Mouse (Mus musculus) intestine, embryonic 16.5 days (tissue): ENCODE measurements around the gene Kctd11. TPM values are rescaled to one million over a fixed set of nuclear protein-coding genes. Genes with fewer than 3 reads are reported as not detected.

Source experiments
- ATAC-seq: fragments of 200-750 bp; cut with Nextera tagmentation; 2 replicates; pipeline ENCODE4 v1.8.0; 2017; ENCODE audit warnings: moderate TSS enrichment, moderate library complexity
- H3K27ac ChIP-seq: fragments of 300-500 bp; sonication (generic); 2 replicates; pipeline ENCODE4 v1.5.1; 2014; ENCODE audit warnings: mild to moderate bottlenecking, low read length
- H3K27me3 ChIP-seq: fragments of 300-500 bp; sonication (generic); replicated peaks from 2 replicates; pipeline ENCODE4 v1.6.1; 2014; ENCODE audit warnings: low read length, control low read depth, mixed read lengths; ENCODE audit not compliant: control insufficient read depth, insufficient read depth
- H3K36me3 ChIP-seq: fragments of 300-500 bp; sonication (generic); 2 replicates; pipeline ENCODE4 v1.6.1; 2014; ENCODE audit warnings: low read length, control low read depth; ENCODE audit not compliant: control insufficient read depth, insufficient read depth
- H3K4me1 ChIP-seq: fragments of 300-500 bp; sonication (generic); 2 replicates; pipeline ENCODE4 v1.6.1; 2014; ENCODE audit warnings: low read length, control low read depth, mixed read lengths; ENCODE audit not compliant: control insufficient read depth, insufficient read depth
- H3K4me2 ChIP-seq: fragments of 300-500 bp; sonication (generic); 2 replicates; pipeline ENCODE4 v1.6.1; 2014; ENCODE audit warnings: low read depth, low read length, control low read depth
- H3K4me3 ChIP-seq: fragments of 300-500 bp; sonication (generic); 2 replicates; pipeline ENCODE4 v1.5.1; 2014; ENCODE audit warnings: mild to moderate bottlenecking, low read length
- H3K9ac ChIP-seq: fragments of 300-500 bp; sonication (generic); 2 replicates; pipeline ENCODE4 v1.6.1; 2014; ENCODE audit warnings: low read depth, low read length
- H3K9me3 ChIP-seq: fragments of 300-500 bp; sonication (generic); 2 replicates; pipeline ENCODE4 v1.6.1; 2016; ENCODE audit warnings: low read length, control low read depth; ENCODE audit not compliant: control insufficient read depth
- WGBS: fragments of 180-500 bp; shearing (Covaris S2); extraction: QIAGEN DNeasy Blood & Tissue Kit; methylation state at CpG from one replicate; pipeline ENCODE4 v1.1.7; 2014; 5-methylcytosine and 5-hydroxymethylcytosine counted together
- polyA plus RNA-seq: library from polyadenylated mRNA; unstranded; fragments of >200 nt; fragmentation: Nextera tagmentation; extraction: Ambion mirVana; gene quantifications from 2 replicates; pipeline ENCODE4 v1.2.1, GENCODE M21; 2015

Kctd11 gene
- polyA plus RNA-seq, 1 experiment from 2014 or later = 5.5 TPM

DNA sequence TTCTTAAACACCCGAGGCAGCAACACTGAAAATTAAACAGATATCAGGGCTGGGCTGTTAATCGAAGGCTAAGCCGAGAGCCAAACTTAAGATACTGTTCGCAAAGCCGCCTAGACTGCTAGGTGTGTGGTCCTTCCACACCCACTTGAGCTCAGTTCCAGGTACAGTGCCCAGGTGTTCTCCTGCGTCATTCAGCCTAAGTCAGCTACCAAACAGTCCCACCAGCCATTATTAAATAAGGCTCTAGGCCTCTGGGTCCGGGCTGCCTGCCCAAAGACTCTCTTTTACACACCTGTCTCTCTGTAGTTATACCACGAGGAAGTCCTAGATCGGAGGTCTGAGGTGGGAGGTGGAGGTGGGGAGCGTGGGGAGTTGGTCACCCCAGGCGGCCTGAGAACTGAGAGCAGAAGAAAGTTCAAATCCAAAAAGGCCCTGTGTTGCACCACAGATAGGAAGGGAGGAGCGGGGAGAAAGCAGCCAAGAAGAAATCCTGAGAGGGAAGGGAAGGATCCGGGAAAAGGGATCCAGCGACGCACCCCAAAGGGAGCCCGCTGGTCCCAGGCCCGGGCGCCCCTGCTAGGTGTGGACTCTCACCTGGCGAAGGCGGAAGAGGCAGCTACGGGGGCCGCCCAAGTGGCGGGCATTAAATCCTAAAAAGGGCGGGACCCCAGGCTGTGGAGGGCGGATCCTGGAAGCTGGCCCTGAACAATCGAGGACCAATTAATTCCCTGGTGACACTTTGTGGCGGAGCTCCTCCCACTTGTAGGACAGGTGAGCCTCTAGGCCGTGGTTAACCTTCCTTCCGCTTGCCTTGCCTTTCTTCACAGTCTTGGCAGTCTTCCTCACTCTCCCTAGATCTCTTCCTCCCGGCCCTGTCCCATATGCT lies 22.9 kb downstream of the Kctd11 start, which contains the start of gene Tnk1:
Tnk1 (minus strand) TSS at position 618 of the 886 bp plus-strand sequence.
- peak within 1 kb of the TSS; percentile 82 for H3K27ac ChIP-seq
- H3K4me1 ChIP-seq = peaks cover 5% of the 10 kb centered on the region; the same call in 1 of the 2 replicates
- H3K9me3 ChIP-seq = no peaks in the 10 kb centered on the region
- ATAC-seq = peak; percentile 95
- peak within 1 kb of the TSS; percentile 74 for H3K9ac ChIP-seq
- no peaks in the 10 kb centered on the region for H3K27me3 ChIP-seq
- no peaks in the 10 kb centered on the region for H3K36me3 ChIP-seq
- peak within 1 kb of the TSS; percentile 28 for H3K4me2 ChIP-seq
- 18% methylated on average over 30 of the region's 30 CpGs for WGBS
- H3K4me3 ChIP-seq = peak within 1 kb of the TSS; percentile 51

DNA sequence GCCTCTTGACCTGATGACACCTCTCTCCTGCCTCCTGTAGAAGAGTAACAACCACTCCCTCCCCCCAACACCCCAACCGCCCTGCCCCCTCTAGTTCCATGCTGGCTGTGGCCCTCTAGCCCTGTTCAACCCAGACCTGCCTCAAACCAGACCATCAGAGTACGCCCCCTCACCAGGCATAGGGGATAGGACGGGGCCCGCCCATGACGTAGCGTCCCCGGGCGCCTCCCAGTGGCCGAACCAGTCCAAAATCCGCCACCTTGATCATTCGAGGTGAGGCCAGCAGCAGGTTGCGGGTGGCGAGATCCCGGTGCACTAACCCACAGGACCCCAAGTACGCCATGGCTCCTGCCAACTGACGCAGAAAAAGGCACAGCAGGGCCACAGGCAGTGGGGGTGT lies 25.9 kb downstream of the Kctd11 start:
- peaks cover 11% of the 10 kb centered on the region; the same call in 1 of the 2 replicates for H3K36me3 ChIP-seq
- peaks cover 5% of the 10 kb centered on the region; the same call in 1 of the 2 replicates for H3K4me1 ChIP-seq
- no peak for ATAC-seq
- H3K4me3 ChIP-seq = no peak overlapping the region
- H3K4me2 ChIP-seq = no peak overlapping the region
- WGBS = 38% methylated on average over 16 of the region's 16 CpGs
- H3K27me3 ChIP-seq = no peaks in the 10 kb centered on the region
- H3K9me3 ChIP-seq = no peaks in the 10 kb centered on the region
- H3K9ac ChIP-seq = no peak overlapping the region
- no peak overlapping the region for H3K27ac ChIP-seq

GRCm38 (mm10) chr11:69854680-69855079 lies 26.5 kb downstream of the Kctd11 start:
- no peaks in the 10 kb centered on the region for H3K9me3 ChIP-seq
- no peak overlapping the region for H3K4me2 ChIP-seq
- peaks cover 5% of the 10 kb centered on the region; the same call in 1 of the 2 replicates for H3K4me1 ChIP-seq
- no peak overlapping the region for H3K4me3 ChIP-seq
- no peaks in the 10 kb centered on the region for H3K27me3 ChIP-seq
- H3K27ac ChIP-seq = no peak overlapping the region
- 82% methylated on average over 10 of the region's 10 CpGs for WGBS
- no peak overlapping the region for H3K9ac ChIP-seq
- H3K36me3 ChIP-seq = peaks cover 13% of the 10 kb centered on the region; the same call in 1 of the 2 replicates
- ATAC-seq = no peak

- Histone ChIP-seq H3K36me3 (peaks cover 15% of the 10 kb centered on the region; the same call in 1 of the 2 replicates), H3K9ac (no peak overlapping the region), H3K4me3 (no peak overlapping the region), H3K9me3 (no peaks in the 10 kb centered on the region), H3K4me2 (no peak overlapping the region), H3K27ac (peak overlapping the region; percentile 1; the same call in 1 of the 2 replicates), H3K27me3 (no peaks in the 10 kb centered on the region), H3K4me1 (peaks cover 5% of the 10 kb centered on the region; the same call in 1 of the 2 replicates)
- peak; percentile 63 for ATAC-seq
- WGBS = 44% methylated on average over 7 of the region's 7 CpGs
Measured at GRCm38 (mm10) chr11:69853994-69854393, 27.2 kb downstream of the Kctd11 start.

DNA sequence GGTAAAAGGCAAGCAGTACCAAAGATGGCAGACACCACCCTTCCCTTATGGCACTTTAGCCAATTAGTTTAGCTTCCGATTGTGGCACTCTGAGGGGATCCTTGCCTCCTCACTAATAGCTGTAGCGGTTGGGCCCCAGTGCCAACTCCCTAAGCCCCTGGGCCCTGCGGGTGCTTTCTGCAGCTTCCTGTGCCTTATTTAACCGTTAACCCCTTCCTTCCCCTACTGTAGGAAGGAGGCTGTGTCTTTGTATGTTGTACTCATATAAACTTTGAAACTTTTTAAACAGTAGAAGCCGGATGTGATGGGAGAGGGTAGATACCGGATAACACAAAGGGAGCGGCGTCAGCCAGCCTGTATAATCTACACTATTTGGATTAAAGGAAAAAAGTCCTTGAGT lies 30.5 kb downstream of the Kctd11 start:
- no peak overlapping the region for H3K4me3 ChIP-seq
- ATAC-seq = no peak
- no peak overlapping the region for H3K27ac ChIP-seq
- 71% methylated on average over 8 of the region's 8 CpGs for WGBS
- no peaks in the 10 kb centered on the region for H3K27me3 ChIP-seq
- peaks cover 21% of the 10 kb centered on the region; the same call in 1 of the 2 replicates for H3K36me3 ChIP-seq
- no peak overlapping the region for H3K4me2 ChIP-seq
- no peak overlapping the region for H3K9ac ChIP-seq
- H3K4me1 ChIP-seq = peaks cover 16% of the 10 kb centered on the region
- H3K9me3 ChIP-seq = no peaks in the 10 kb centered on the region

DNA sequence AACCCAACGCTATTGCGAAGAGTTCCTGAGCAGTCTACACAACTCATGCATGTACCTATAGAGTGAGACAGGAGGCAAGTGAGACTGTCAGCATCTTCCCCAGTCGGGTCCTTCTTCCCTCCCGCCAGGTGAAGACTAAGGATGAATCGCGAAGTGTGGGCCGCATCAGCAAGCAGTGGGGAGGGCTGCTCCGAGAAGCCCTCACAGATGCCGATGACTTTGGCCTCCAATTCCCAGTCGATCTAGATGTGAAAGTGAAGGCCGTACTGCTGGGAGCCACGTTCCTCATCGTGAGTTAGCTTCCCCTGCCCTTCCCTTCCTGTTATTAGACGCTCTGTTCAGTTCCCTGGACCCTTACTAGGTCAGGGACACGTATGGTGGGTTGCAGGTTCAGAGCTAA lies 31.3 kb downstream of the Kctd11 start:
- WGBS = 91% methylated on average over 15 of the region's 15 CpGs
- Histone ChIP-seq H3K27me3 (no peaks in the 10 kb centered on the region), H3K36me3 (peaks cover 21% of the 10 kb centered on the region; the same call in 1 of the 2 replicates), H3K9me3 (no peaks in the 10 kb centered on the region), H3K4me3 (no peak overlapping the region), H3K9ac (no peak overlapping the region), H3K27ac (no peak overlapping the region), H3K4me2 (no peak overlapping the region), H3K4me1 (peaks cover 19% of the 10 kb centered on the region)
- no peak for ATAC-seq

DNA sequence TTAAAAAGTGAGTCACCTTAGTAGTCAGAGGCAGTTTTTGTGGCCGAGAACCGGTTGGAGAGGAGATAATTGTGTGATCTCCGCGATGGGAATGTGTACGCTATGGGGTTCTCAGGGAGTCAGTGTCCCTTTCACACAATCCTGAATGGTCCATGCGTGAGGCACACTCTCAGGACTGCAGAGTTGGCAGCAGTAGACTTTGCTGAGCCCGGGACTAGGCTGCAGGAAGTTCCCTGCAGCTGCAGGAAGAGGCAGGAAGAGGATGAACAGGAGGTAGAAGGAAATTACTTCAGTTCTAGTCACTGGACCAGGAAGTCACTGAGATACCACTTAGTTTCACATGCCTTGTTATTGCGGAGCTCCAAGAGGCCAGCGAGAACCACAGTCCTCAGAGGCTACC lies 32.1 kb downstream of the Kctd11 start:
- Histone ChIP-seq H3K4me1 (peaks cover 19% of the 10 kb centered on the region), H3K4me2 (no peak overlapping the region), H3K4me3 (no peak overlapping the region), H3K27me3 (no peaks in the 10 kb centered on the region), H3K36me3 (peaks cover 21% of the 10 kb centered on the region; the same call in 1 of the 2 replicates), H3K27ac (0 out of 2 replicates have a peak overlapping the region, but pooled peaks have one; percentile 18), H3K9ac (no peak overlapping the region), H3K9me3 (no peaks in the 10 kb centered on the region)
- ATAC-seq = no peak
- WGBS = 84% methylated on average over 9 of the region's 9 CpGs

- Histone ChIP-seq H3K4me3 (peak overlapping the region; percentile 70; the same call in 1 of the 2 replicates), H3K27ac (no peak overlapping the region)
Measured at GRCm38 (mm10) chr11:69848021-69848420, 33.2 kb downstream of the Kctd11 start.

More at GRCm38 (mm10) chr11:69848021-69848420, 33.2 kb downstream of the Kctd11 start:
- Histone ChIP-seq H3K9ac (peak overlapping the region; percentile 73), H3K27me3 (no peaks in the 10 kb centered on the region), H3K36me3 (peaks cover 21% of the 10 kb centered on the region; the same call in 1 of the 2 replicates), H3K4me2 (peak overlapping the region; percentile 80), H3K9me3 (no peaks in the 10 kb centered on the region), H3K4me1 (peaks cover 19% of the 10 kb centered on the region)
- 96% methylated on average over 6 of the region's 6 CpGs for WGBS
- ATAC-seq = no peak
